Mouse (Mus musculus) lung, embryonic 15.5 days (tissue): ENCODE data around the gene Fam184b. TPM values are rescaled to one million over a fixed set of nuclear protein-coding genes. Genes with fewer than 3 reads are reported as not detected.

Source experiments
- ATAC-seq: fragments of 200-750 bp; cut with Nextera tagmentation; 2 replicates; pipeline ENCODE4 v1.8.0; 2017; ENCODE audit warnings: moderate number of reproducible peaks, borderline replicate concordance; ENCODE audit not compliant: low FRiP score, low TSS enrichment; ENCODE audit errors: extremely low read depth
- H3K27ac ChIP-seq: fragments of 300-500 bp; sonication (generic); 2 replicates; pipeline ENCODE4 v1.5.1; 2015; ENCODE audit warnings: moderate library complexity, mild to moderate bottlenecking, inconsistent platforms
- H3K27me3 ChIP-seq: fragments of 300-500 bp; sonication (generic); 2 replicates; pipeline ENCODE4 v1.6.1; 2015; ENCODE audit warnings: inconsistent platforms
- H3K36me3 ChIP-seq: fragments of 300-500 bp; sonication (generic); 2 replicates; pipeline ENCODE4 v1.6.1; 2015; ENCODE audit warnings: inconsistent platforms
- H3K4me1 ChIP-seq: fragments of 300-500 bp; sonication (generic); 2 replicates; pipeline ENCODE4 v1.6.1; 2015; ENCODE audit warnings: inconsistent platforms
- H3K4me2 ChIP-seq: fragments of 300-500 bp; sonication (generic); 2 replicates; pipeline ENCODE4 v1.6.1; 2015; ENCODE audit warnings: inconsistent platforms, mild to moderate bottlenecking, moderate library complexity
- H3K4me3 ChIP-seq: fragments of 300-500 bp; sonication (generic); 2 replicates; pipeline ENCODE4 v1.5.1; 2015; ENCODE audit warnings: mild to moderate bottlenecking, inconsistent platforms
- H3K9ac ChIP-seq: fragments of 300-500 bp; sonication (generic); 2 replicates; pipeline ENCODE4 v1.6.1; 2015; ENCODE audit warnings: inconsistent platforms
- H3K9me3 ChIP-seq: fragments of 300-500 bp; sonication (generic); 2 replicates; pipeline ENCODE4 v1.6.1; 2016; ENCODE audit warnings: inconsistent platforms
- WGBS: fragments of 180-500 bp; shearing (Covaris S2); methylation state at CpG from one replicate; pipeline ENCODE4 v1.1.7; 2015; 5-methylcytosine and 5-hydroxymethylcytosine counted together
- polyA plus RNA-seq: library from polyadenylated mRNA; unstranded; fragments of >200 nt; fragmentation: Nextera tagmentation; extraction: Ambion mirVana; gene quantifications from 2 replicates; pipeline ENCODE4 v1.2.1, GENCODE M21; 2015

Fam184b gene
- polyA plus RNA-seq, 1 experiment from 2014 or later = 0.25 TPM

DNA sequence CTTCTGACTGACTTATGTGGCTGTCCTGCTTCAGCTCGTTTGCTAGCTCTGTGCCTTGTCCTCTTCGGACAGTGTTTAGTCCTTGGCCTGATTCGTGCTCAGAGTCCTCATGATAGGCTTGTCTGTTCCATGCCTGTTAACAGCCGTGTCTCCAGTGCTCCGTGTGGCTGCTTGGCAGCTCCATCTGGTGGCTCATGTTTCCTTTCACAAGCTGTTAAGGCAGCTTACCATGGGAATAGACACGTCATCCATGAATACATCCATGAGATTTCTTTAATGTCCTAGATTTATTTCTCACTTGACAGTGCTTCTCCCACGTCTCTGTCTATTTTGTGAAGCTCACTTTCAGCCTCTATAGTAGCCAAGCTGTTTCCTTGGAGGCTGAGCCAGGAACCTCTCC lies 129.3 kb downstream of the Fam184b start:
- ATAC-seq = no peak
- Histone ChIP-seq H3K4me2 (no peak overlapping the region), H3K27me3 (no peaks in the 10 kb centered on the region), H3K9ac (no peak overlapping the region), H3K9me3 (no peaks in the 10 kb centered on the region), H3K4me3 (no peak overlapping the region), H3K36me3 (peaks cover 73% of the 10 kb centered on the region), H3K27ac (no peak overlapping the region), H3K4me1 (no peaks in the 10 kb centered on the region)
- WGBS = 73% methylated on average over 7 of the region's 7 CpGs

DNA sequence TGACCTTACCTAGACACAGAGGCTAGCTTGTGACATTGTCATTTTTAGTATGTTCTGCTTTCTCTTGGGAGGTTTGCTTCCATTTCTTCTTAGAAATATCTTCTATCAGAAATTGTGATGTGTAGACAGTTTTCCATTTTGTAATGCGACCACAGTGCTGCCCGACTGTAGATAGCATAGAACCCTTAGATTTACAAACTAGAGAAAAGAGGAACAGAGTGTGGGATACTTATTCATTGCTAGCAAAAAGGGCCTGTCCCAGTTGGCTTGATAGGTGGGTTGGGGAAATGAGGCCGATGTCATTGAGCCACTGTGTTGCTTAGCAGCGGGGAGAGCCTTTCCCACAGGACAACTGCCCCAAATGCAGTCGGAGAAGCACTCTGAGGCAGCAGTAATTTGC lies 141.8 kb downstream of the Fam184b start:
- peaks cover 62% of the 10 kb centered on the region for H3K36me3 ChIP-seq
- H3K4me3 ChIP-seq = no peak overlapping the region
- ATAC-seq = no peak
- no peaks in the 10 kb centered on the region for H3K9me3 ChIP-seq
- peaks cover 15% of the 10 kb centered on the region for H3K4me1 ChIP-seq
- H3K27me3 ChIP-seq = no peaks in the 10 kb centered on the region
- H3K27ac ChIP-seq = no peak overlapping the region
- WGBS = 91% methylated on average over 5 of the region's 5 CpGs
- no peak overlapping the region for H3K9ac ChIP-seq
- no peak overlapping the region for H3K4me2 ChIP-seq

DNA sequence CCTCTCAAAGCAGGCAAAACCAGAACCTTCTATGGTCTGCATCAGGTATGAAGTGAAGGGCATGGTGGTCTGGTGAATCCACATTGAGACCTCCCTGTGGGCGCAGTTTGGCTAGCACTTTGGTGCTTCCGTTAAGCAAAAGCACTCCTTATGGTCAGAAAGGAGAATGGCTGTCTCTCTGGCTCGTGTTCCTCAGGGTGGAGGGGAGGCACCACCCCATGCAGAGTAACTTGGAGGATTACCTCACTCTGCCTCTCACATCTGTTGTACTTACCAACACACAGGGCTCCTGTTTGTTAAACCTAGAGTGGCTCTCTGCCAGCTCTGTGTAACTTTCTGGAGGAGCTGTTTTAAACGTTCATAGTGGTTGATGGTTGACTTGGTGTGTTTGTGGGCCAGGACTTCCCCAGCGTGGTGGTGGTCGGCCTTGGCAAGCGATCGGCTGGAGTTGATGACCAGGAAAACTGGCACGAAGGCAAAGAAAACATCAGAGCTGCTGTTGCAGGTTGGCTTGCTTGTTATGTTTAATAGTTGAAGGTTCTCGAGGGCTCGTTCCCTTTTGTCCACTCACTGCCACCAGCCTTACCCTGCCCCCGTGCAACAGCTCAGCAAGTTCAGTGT lies 142.4 kb downstream of the Fam184b start:
- Histone ChIP-seq H3K4me1 (peaks cover 15% of the 10 kb centered on the region), H3K27me3 (no peaks in the 10 kb centered on the region), H3K27ac (no peak overlapping the region), H3K4me3 (no peak overlapping the region), H3K9me3 (no peaks in the 10 kb centered on the region), H3K9ac (no peak overlapping the region), H3K36me3 (peaks cover 56% of the 10 kb centered on the region), H3K4me2 (no peak overlapping the region)
- WGBS = 79% methylated on average over 12 of the region's 12 CpGs
- ATAC-seq = no peak

DNA sequence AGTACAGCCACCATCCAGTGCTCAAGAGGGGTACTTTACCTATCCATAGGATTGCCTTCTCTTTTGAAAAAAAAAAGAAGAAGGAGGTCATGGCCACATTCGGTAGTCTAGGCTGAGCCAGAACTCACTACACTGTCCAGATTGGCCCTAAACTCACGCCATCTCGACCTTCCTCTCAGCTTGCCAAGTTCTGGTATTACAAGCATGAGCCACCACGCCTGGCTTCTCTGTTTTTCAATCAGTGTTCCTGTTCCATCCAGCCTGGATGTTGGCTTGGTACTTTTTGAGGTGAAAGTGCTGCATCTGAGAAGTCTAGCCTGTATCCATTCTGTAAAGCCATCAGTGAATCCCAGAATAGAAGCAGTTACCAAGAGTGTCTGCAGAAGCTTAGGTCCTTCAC lies 142.9 kb downstream of the Fam184b start:
- Histone ChIP-seq H3K27me3 (no peaks in the 10 kb centered on the region), H3K9ac (no peak overlapping the region), H3K4me1 (peaks cover 15% of the 10 kb centered on the region), H3K4me3 (no peak overlapping the region), H3K4me2 (no peak overlapping the region), H3K9me3 (no peaks in the 10 kb centered on the region), H3K36me3 (peaks cover 51% of the 10 kb centered on the region), H3K27ac (no peak overlapping the region)
- ATAC-seq = no peak
- WGBS = 86% methylated on average over 4 of the region's 4 CpGs

DNA sequence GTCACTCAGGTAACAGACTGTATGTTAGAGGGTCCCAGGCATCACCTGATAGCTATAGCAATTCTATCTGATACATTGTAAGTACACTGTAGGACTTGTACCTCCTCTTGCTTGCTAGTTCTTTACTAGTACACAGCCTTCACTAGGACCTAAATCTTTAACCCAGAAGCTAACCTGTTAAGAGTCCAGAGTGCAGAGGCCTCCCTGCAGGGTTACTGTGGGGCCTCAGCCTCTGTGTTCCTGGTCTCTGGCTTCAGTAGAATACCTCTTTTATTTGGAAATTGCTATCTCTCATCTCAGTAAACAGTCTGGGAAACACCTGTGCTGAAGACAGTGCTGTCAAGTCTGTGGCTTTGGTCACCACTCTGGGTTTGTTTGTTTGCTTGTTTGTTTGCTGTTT lies 143.4 kb downstream of the Fam184b start:
- no peak for ATAC-seq
- H3K4me2 ChIP-seq = no peak overlapping the region
- no peak overlapping the region for H3K27ac ChIP-seq
- peaks cover 15% of the 10 kb centered on the region for H3K4me1 ChIP-seq
- H3K4me3 ChIP-seq = no peak overlapping the region
- H3K36me3 ChIP-seq = peaks cover 47% of the 10 kb centered on the region
- H3K9ac ChIP-seq = no peak overlapping the region
- no peaks in the 10 kb centered on the region for H3K9me3 ChIP-seq
- 0 out of 2 replicates have a peak, but pooled peaks cover 3% of the 10 kb centered on the region for H3K27me3 ChIP-seq

DNA sequence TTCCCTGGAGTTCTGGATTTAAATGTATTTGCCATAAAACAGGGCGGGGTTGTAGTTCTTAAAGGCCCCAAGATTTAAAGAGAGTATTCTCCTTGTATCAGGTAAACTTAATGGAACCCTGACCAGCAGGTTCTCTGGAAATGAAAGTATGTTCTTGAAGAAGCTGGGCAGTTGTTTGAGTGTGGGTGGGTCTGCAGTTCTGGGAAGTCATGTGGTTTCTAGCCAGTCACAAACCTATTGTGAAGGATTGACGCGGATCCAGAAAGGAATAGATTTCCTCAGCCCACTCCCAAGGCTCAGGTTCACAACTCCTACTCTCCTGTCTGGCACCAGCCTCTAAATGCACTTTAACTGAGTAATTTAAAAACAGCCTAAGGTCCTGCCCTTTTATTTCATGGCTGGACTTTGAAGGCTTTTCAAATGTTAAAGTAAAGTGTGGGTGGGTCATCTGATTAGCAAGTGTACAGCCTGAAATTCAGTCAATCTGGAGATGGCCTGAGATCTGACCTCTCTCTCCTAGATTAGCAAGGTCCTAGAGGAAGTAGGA lies 143.9 kb downstream of the Fam184b start:
- H3K27ac ChIP-seq = no peak overlapping the region
- 84% methylated on average over 3 of the region's 3 CpGs for WGBS
- H3K27me3 ChIP-seq = 0 out of 2 replicates have a peak, but pooled peaks cover 3% of the 10 kb centered on the region
- peaks cover 43% of the 10 kb centered on the region for H3K36me3 ChIP-seq
- no peak overlapping the region for H3K9ac ChIP-seq
- H3K4me1 ChIP-seq = peaks cover 15% of the 10 kb centered on the region
- H3K4me3 ChIP-seq = no peak overlapping the region
- H3K9me3 ChIP-seq = no peaks in the 10 kb centered on the region
- ATAC-seq = no peak
- H3K4me2 ChIP-seq = peak overlapping the region; percentile 76; the same call in 1 of the 2 replicates

DNA sequence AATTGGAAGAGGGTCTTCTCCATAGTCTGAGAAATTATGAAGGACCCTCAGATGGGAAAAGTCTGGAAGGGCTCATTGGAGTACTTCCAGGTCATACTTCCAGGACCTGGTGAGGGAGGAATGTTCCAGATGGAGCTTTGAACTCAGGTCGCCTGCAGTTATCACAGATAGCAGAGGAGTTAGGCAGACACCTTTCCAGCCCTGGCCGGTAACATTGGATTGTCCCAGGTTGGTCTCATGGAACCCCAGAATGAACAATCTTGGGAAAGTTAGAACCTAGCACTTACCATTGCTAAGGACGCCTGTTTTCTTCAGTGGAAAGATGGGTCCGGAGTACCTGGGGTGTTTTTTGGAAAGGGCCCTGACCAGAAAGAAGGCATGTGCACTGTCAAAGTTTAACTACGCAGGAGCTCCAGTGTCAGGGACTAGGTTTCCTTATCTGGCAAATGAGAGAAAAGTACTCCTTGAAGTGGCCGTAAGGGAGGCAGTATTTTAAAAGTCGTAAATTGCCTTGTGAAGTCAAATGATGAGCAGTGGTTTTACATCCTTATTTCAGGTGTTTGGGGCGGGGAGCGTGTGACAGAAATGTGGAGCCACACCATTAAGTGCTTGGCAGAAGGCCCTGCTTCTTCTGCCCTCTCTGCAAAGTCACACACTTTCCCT lies 145.2 kb downstream of the Fam184b start:
- Histone ChIP-seq H3K4me2 (peak overlapping the region; percentile 76), H3K9me3 (no peaks in the 10 kb centered on the region), H3K27me3 (0 out of 2 replicates have a peak, but pooled peaks cover 3% of the 10 kb centered on the region), H3K4me1 (peaks cover 15% of the 10 kb centered on the region), H3K36me3 (peaks cover 31% of the 10 kb centered on the region), H3K4me3 (peak overlapping the region; percentile 92), H3K9ac (peak overlapping the region; percentile 91), H3K27ac (peak overlapping the region; percentile 83)
- ATAC-seq = no peak
- WGBS = 47% methylated on average over 9 of the region's 9 CpGs

DNA sequence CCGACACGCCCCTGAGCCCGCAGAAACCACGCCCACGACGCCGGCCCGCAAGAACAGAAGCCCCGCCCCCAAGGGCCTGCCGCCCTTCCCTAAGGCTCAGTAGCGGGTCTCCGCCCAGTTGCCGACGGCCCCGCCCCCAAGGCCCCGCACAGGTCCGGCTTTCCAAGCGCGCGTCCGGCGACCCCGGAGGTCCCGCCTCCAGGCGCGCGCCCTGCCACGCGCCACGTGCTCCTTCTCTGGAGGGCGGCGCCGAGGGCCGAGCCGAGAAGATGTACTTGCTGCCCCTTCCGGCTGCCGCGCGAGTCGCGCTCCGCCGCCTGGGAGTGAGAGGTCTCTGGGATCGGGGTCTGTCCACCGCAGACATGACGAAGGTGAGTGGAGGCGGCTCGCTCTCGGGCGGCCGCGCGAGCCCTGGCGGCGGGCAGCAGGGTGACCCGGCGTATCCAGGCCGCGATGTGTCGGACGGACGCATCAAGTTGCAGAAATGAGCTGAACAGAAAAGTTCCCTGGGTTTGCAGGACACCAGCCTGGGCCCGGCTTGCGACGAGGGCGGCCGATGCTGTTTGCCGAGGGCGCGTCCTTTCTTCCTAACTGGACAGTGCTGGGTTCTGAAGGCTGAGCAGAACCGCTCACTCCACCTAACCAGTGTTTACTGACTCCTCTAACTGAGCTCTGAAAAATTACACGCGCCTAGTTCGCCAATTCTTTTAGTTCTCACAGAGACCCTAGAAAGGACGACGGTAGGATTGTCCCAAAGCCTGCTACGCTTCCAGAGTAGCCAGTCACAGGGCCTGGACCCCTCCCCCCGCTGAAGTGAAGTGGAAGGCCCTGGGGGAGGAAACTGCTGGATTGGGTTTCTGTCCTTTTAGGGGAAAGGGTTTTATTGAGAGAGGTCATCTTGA lies 146.0 kb downstream of the Fam184b start, which contains the start of gene Lap3:
Lap3 (plus strand) TSS at position 184 of the 902 bp plus-strand sequence.
- peak within 1 kb of the TSS; percentile 76 for H3K4me2 ChIP-seq
- peak within 1 kb of the TSS; percentile 83 for H3K27ac ChIP-seq
- peaks cover 23% of the 10 kb centered on the region for H3K36me3 ChIP-seq
- no peaks in the 10 kb centered on the region for H3K9me3 ChIP-seq
- H3K4me3 ChIP-seq = peak within 1 kb of the TSS; percentile 92
- 0 out of 2 replicates have a peak, but pooled peaks cover 3% of the 10 kb centered on the region for H3K27me3 ChIP-seq
- WGBS = under 1% methylated on average over 78 of the region's 78 CpGs
- H3K4me1 ChIP-seq = peaks cover 15% of the 10 kb centered on the region
- H3K9ac ChIP-seq = peak within 1 kb of the TSS; percentile 91
- ATAC-seq = peak; percentile 95

DNA sequence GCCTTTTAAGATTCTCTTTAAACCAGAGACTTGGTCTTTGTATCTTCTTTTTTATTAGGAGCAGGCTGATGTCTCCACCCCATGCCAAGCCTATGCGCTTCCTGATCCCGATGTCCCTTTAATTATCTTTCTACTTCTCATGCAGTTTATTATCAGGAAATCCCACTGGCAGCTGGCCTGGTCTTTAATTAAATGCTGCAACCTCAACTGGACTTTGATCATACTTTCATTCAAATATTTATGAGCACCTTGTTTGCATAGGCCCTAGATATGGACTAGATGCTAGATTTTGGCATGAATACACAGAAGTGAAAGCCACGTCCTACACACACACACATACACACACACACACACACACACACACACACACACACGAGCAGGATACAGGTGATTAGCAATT lies 147.6 kb downstream of the Fam184b start:
- Histone ChIP-seq H3K4me3 (no peak overlapping the region), H3K4me1 (peaks cover 15% of the 10 kb centered on the region), H3K27ac (no peak overlapping the region), H3K4me2 (no peak overlapping the region), H3K27me3 (0 out of 2 replicates have a peak, but pooled peaks cover 3% of the 10 kb centered on the region), H3K36me3 (peaks cover 11% of the 10 kb centered on the region; the same call in 1 of the 2 replicates), H3K9me3 (no peaks in the 10 kb centered on the region), H3K9ac (no peak overlapping the region)
- WGBS = 71% methylated on average over 4 of the region's 4 CpGs
- ATAC-seq = no peak

DNA sequence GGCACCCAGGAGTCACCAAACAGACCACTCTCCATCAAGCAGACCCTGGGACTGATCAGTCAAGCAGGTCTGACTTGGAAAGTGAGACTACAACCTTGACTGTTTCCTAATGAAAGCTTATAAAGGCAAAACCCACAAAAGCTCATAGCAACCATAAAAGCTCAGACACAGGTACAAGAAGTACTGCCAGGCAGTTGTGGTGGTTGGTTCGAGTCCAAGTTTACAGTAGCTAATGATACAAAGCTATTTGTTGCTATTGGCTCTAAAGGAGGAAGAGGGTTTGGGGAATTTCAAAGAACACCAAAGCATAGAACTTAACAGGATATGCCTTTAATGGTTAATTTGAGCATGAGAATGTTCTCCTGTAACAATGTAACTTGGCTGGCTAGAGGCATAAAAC lies 155.8 kb downstream of the Fam184b start:
- Histone ChIP-seq H3K27ac (no peak overlapping the region), H3K4me2 (no peak overlapping the region), H3K36me3 (no peaks in the 10 kb centered on the region), H3K4me1 (no peaks in the 10 kb centered on the region), H3K4me3 (no peak overlapping the region), H3K9me3 (no peaks in the 10 kb centered on the region), H3K27me3 (no peaks in the 10 kb centered on the region), H3K9ac (no peak overlapping the region)
- 70% methylated on average over 1 of the region's 1 CpGs for WGBS
- ATAC-seq = no peak

DNA sequence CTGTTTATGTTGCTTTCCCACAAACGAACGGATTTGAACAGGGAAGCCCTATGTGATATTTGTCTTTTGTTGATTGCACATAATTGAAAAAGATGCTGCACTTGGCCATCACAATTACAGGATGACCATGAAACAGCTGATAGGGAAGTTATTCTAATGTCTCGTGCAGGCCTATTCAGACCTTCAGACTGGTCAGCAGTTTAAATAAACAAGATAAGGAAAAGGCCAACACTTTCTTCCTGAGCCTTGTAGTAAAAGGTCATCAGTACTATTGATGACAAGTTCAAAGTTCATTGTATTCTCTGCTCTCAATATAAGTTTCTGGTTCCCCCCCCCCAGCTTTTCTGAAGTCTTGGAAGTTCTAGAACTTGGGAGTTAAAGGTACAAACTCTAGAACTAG lies 156.8 kb downstream of the Fam184b start:
- H3K4me1 ChIP-seq = no peaks in the 10 kb centered on the region
- H3K27me3 ChIP-seq = no peaks in the 10 kb centered on the region
- H3K9ac ChIP-seq = no peak overlapping the region
- no peak overlapping the region for H3K4me3 ChIP-seq
- H3K27ac ChIP-seq = no peak overlapping the region
- no peaks in the 10 kb centered on the region for H3K9me3 ChIP-seq
- no peaks in the 10 kb centered on the region for H3K36me3 ChIP-seq
- 57% methylated on average over 3 of the region's 3 CpGs for WGBS
- H3K4me2 ChIP-seq = no peak overlapping the region
- no peak for ATAC-seq
